Mouse (Mus musculus): ENCODE measurements around the gene Mcf2l.

Gene Mcf2l

GRCm38 (mm10) chr8:12873357-12874046 lies at the start of gene Mcf2l:
Gene Mcf2l (plus strand): TSS chr8:12873806.
- in situ Hi-C loops (cut with MboI, MseI), result no loop called here

DNA sequence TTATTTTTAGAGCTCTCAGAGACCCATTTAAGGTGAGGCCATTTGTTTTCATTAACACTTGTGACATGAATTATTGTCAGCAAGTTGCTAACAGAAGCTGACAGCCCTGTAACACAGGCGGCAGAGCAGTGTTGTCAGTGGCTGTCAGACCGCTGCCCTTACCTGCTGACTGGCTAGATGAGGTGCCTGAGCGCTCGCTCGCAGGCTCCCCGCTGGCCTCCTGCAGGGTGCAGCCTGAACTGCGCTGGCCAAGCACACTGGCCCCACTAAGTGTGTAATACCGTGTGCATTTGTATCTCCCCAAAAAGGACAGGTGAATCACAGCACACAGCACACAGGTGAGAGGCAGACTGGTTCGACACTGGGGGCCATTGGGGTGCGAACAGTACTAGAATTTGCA lies 49.0 kb upstream of the Mcf2l start:
- in situ Hi-C loops (cut with MboI, MseI), result no loop called here

GRCm38 (mm10) chr8:12825236-12825635 lies 48.4 kb upstream of the Mcf2l start:
- in situ Hi-C loops (cut with MboI, MseI), result loop anchor here (5.0 kb wide), 1 partner anchor 73 kb away; no protein-coding TSS in a partner anchor

DNA sequence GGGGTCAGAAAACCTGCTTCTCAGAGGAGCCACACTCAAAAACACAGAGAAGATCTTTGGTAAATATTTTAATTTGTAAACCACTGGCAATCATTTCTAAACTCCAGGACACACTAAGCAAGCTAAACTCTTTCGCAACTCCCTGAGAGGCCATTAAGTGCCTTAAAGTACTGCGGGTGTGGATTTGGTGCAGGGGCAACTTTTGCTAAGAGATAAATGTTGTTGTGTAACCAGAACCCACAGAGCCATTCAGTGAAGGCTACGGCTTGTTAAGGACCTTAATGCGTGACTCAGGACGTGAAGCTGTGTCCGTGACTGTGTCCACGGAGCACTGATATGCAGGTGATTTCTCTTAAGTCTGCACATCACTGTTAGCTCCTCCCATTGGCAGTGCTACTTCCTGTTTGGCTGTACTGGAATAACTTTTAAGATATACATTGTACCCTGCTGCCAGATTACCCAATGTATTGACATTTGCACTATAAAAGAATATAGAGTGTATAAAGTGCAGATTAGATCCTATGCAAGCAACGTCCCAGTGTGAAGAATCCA lies 47.8 kb upstream of the Mcf2l start:
- in situ Hi-C loops (cut with MboI, MseI), result loop anchor here (5.0 kb wide), 1 partner anchor 73 kb away; no protein-coding TSS in a partner anchor

DNA sequence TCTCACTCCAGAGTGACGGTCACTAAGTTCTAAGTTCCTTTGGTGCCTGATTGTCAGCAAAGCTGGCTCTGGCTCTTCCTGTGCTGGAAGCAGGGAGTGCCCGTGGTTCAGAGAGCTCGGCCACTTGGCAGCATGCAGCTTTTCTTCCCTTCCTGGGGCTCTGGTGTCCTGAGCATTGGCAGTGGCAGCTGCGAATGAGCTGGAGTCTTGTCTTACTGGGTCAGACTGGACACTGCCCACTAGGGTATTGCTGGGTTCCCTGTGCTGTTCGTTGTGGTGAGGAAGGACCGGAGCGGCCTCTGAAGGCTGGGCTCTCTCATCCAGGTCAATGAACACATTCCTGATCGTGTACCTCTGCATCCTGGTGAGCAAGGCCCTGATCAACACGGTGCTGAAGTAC lies 46.5 kb upstream of the Mcf2l start:
- in situ Hi-C loops (cut with MboI, MseI), result loop anchor here (5.0 kb wide), 1 partner anchor 75 kb away; no protein-coding TSS in a partner anchor

GRCm38 (mm10) chr8:12828298-12828697 lies 45.3 kb upstream of the Mcf2l start:
- in situ Hi-C loops (cut with MboI, MseI), result loop anchor here (5.0 kb wide), 1 partner anchor 76 kb away; no protein-coding TSS in a partner anchor

DNA sequence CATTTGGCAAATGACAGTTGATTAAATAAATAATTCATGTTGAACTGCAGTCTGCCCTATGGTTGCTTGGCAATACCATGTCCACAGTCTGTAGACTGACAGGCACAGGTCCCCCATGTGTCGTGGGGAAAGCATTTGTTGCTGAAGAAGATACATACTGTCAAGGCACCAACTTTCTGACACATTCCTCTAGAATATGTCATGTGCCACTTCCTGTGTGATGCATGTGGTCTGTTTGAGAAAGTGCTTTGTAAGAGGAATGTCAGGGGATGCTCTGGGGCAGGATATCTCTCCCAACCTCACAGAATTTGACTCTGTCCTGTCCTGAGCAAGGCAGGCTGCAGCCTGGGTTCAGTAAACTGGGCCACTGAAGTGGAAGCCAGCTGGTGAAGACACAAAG lies 44.2 kb upstream of the Mcf2l start:
- in situ Hi-C loops (cut with MboI, MseI), result loop anchor here (5.0 kb wide), 1 partner anchor 77 kb away; no protein-coding TSS in a partner anchor

- in situ Hi-C loops (cut with MboI, MseI), result no loop called here
Observed at GRCm38 (mm10) chr8:12831659-12832589, 41.7 kb upstream of the Mcf2l start.

- in situ Hi-C loops (cut with MboI, MseI), result no loop called here
Observed at GRCm38 (mm10) chr8:12833616-12834015, 40.0 kb upstream of the Mcf2l start.

- in situ Hi-C loops (cut with MboI, MseI), result no loop called here
Observed at GRCm38 (mm10) chr8:12840834-12841233, 32.8 kb upstream of the Mcf2l start.

- in situ Hi-C loops (cut with MboI, MseI), result no loop called here
Observed at GRCm38 (mm10) chr8:12842342-12842995, 31.1 kb upstream of the Mcf2l start.

DNA sequence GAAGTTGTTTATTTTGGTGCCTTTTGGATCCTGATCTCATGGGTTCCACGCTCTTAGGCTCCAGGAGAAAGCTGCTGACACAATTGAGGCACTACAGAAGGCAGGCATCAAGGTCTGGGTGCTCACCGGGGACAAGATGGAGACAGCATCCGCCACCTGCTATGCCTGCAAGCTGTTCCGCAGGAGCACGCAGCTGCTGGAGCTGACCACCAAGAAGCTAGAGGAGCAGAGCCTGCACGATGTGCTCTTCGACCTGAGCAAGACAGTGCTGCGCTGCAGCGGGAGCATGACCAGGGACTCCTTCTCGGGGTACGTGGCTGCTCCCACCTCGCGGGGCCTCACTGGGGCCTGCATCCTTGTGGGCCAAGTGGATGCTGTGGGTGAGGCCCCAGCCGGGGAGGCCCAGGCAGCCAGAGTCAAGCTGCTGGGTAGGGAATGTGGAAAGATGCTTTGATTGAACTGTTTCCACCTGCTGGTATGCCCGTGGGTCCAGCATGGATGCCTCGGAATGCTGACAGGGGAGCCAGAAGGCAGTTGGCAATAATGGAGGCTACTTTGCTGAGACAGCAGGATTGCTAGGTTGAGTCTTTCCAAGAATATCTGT lies 29.2 kb upstream of the Mcf2l start:
- in situ Hi-C loops (cut with MboI, MseI), result no loop called here

DNA sequence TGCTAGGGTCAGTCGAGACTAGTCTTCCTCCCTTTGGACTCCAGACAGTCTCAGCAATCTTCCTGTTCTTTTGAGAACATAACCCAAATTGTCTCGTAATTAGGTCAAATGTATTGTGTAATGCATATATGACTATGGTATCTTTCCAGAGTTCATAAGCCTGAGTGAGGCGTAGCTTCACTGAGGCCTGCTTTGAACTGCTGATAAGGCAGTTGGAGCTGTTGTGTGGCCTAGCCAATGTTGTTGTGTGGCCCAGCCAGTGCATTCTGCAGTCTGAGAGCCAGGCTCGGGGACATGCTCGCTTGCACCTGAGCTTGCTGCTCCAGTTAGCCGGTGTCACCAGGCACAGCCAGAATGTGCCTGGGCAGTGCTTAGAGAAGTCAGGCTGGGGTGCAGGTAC lies 27.2 kb upstream of the Mcf2l start:
- in situ Hi-C loops (cut with MboI, MseI), result no loop called here

GRCm38 (mm10) chr8:12851241-12851640 lies 22.4 kb upstream of the Mcf2l start:
- in situ Hi-C loops (cut with MboI, MseI), result no loop called here

DNA sequence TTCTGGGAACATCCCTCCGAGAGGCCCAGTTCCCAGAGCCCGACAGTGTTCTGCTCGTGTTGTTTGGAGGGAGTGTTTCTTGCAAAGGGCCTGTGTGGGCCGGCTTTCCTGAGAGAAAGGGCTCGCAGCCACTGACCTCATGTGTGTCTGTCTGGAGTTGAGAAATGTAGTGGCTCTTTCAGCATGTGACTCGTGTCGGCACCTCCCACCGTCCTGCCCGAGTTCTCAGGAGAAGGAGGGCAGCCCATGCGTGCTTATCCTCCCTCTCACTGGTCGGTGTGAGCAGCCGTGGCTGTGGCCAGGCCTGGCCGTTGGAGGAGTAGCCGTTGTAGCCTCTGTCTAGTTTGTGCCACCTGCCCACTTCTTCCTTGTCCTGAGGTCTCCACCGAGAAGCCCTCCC lies 17.6 kb upstream of the Mcf2l start:
- in situ Hi-C loops (cut with MboI, MseI), result no loop called here

DNA sequence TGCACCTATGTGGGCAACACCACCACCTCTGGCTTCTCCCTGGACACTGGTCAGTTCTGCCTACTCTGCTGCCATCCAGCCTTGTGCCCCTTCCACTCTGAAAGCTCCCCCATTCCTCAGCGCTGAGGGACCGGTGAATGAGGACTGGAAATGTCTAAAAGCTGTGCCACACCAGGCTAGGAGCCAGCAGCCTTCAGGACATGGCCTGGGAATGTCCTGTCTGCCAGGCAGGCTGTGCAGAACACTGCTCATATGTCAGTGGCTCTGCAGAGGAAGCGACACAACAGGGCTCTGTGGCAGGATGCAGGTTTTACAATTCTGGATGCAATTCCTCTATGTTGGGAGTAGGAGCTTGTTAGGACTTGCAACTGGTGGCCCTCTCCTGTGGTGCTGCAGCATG lies 10.5 kb upstream of the Mcf2l start:
- in situ Hi-C loops (cut with MboI, MseI), result no loop called here

DNA sequence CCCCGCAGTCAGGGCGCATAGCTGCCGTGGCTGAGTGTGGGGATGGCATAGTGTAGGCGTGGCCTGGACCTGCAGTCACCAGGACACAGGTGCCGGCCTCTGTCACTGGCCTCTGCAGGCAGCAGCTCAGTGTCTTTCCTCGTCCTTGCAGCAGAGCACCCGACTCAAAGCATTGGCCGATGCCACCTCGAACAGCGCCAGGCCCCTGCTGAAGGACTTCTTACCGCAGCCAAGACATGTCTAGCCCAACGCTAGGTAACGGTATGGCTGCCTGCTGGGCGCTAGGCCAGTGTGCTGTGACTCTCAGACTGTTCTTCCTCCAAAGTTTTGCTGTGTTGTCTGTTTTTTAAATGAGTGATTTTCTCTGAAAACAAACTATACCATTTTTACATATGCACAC lies 10.0 kb upstream of the Mcf2l start:
- in situ Hi-C loops (cut with MboI, MseI), result no loop called here

GRCm38 (mm10) chr8:12865790-12866189 lies 7.8 kb upstream of the Mcf2l start:
- in situ Hi-C loops (cut with MboI, MseI), result no loop called here

DNA sequence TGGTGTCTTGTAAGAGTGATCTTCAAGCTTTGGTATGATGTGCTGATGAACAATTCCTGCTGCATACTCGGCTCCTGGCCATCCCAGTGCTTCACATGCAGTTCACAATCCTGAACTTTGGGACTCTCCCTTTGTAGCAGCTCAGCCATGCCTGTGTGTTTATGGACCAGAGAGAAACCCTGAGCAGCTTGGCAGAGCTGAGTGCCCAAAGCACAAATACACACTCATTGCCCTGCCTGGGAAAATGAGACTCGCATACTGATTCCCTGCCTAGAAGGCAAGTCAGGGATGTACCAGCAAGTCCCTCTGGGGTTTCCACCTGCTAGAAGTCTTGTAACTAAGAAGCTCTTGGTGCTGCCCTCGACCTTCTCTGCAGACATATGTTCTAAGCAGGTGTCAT lies 3.9 kb upstream of the Mcf2l start:
- in situ Hi-C loops (cut with MboI, MseI), result no loop called here

GRCm38 (mm10) chr8:12870656-12871055 lies 3.0 kb upstream of the Mcf2l start:
- in situ Hi-C loops (cut with MboI, MseI), result no loop called here

GRCm38 (mm10) chr8:12871461-12871860 lies 2.1 kb upstream of the Mcf2l start:
- in situ Hi-C loops (cut with MboI, MseI), result no loop called here

All from regulatory T cell (primary cell).